Mouse (Mus musculus) stomach, embryonic 14.5 days (tissue): Measurements from ENCODE around the gene Cdc34b. TPM values are rescaled to one million over a fixed set of nuclear protein-coding genes. Genes with fewer than 3 reads are reported as not detected.

Experiments used
- ATAC-seq: fragments of 200-750 bp; cut with Nextera tagmentation; 2 replicates; pipeline ENCODE4 v1.8.0; 2017; ENCODE audit warnings: low read depth, moderate TSS enrichment; ENCODE audit not compliant: insufficient number of reproducible peaks, insufficient read depth, low FRiP score
- H3K27ac ChIP-seq: fragments of 300-500 bp; sonication (generic); 2 replicates; pipeline ENCODE4 v1.5.1; 2014; ENCODE audit warnings: mild to moderate bottlenecking, low read length, moderate library complexity, mixed read lengths
- H3K27me3 ChIP-seq: fragments of 300-500 bp; sonication (generic); 2 replicates; pipeline ENCODE4 v1.6.1; 2014; ENCODE audit warnings: low read length, control low read depth, mixed read lengths; ENCODE audit not compliant: control insufficient read depth, insufficient read depth
- H3K36me3 ChIP-seq: fragments of 300-500 bp; sonication (generic); 2 replicates; pipeline ENCODE4 v1.6.1; 2014; ENCODE audit warnings: mild to moderate bottlenecking, control low read depth, low read length, moderate library complexity, mixed read lengths; ENCODE audit not compliant: control insufficient read depth, insufficient read depth
- H3K4me1 ChIP-seq: fragments of 300-500 bp; sonication (generic); 2 replicates; pipeline ENCODE4 v1.6.1; 2014; ENCODE audit warnings: low read length, control low read depth, mixed read lengths; ENCODE audit not compliant: control insufficient read depth, insufficient read depth
- H3K4me2 ChIP-seq: fragments of 300-500 bp; sonication (generic); replicated peaks from 2 replicates; pipeline ENCODE4 v1.6.1; 2014; ENCODE audit warnings: low read depth, low read length, control low read depth
- H3K4me3 ChIP-seq: fragments of 300-500 bp; sonication (generic); 2 replicates; pipeline ENCODE4 v1.5.1; 2014; ENCODE audit warnings: low read depth, low read length, control low read depth
- H3K9ac ChIP-seq: fragments of 300-500 bp; sonication (generic); replicated peaks from 2 replicates; pipeline ENCODE4 v1.6.1; 2014; ENCODE audit warnings: low read depth, mild to moderate bottlenecking, control low read depth, low read length, moderate library complexity, mixed read lengths
- H3K9me3 ChIP-seq: fragments of 300-500 bp; sonication (generic); 2 replicates; pipeline ENCODE4 v1.6.1; 2016; ENCODE audit warnings: low read depth, low read length, control low read depth; ENCODE audit not compliant: control insufficient read depth
- WGBS: fragments of 180-500 bp; shearing (Covaris S2); extraction: QIAGEN DNeasy Blood & Tissue Kit; methylation state at CpG from one replicate; pipeline ENCODE4 v1.1.7; 2014; 5-methylcytosine and 5-hydroxymethylcytosine counted together
- polyA plus RNA-seq: library from polyadenylated mRNA; unstranded; fragments of >200 nt; fragmentation: Nextera tagmentation; extraction: Ambion mirVana; gene quantifications from 2 replicates; pipeline ENCODE4 v1.2.1, GENCODE M21; 2014

The Cdc34b gene
- polyA plus RNA-seq, 1 experiment from 2014 or later: not detected

DNA sequence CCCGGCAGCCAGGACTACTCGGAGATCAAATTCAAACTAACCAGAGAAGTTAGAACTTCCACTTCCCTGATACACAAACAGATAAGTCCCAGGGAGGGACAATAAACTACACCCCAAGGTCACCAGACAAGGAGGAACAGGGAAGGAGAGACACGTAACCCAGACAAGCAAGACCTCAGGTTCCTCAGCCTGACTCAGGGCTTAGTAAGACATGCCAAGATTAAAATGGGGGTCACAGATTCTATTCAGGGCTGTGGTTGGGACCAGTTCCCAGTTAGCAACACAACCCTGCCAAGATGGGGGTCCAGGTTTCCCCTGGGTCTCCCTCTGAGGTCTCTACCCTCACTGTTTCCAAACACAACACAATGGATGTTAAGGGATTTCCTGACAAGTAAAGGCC lies 18.8 kb downstream of the Cdc34b start:
- no peaks in the 10 kb centered on the region for H3K4me1 ChIP-seq
- no peak overlapping the region for H3K4me2 ChIP-seq
- no peaks in the 10 kb centered on the region for H3K9me3 ChIP-seq
- no peak overlapping the region for H3K4me3 ChIP-seq
- H3K9ac ChIP-seq: no peak overlapping the region
- H3K27ac ChIP-seq: no peak overlapping the region
- no peaks in the 10 kb centered on the region for H3K36me3 ChIP-seq
- WGBS: 51% methylated on average over 3 of the region's 3 CpGs
- no peaks in the 10 kb centered on the region for H3K27me3 ChIP-seq
- ATAC-seq: no peak

DNA sequence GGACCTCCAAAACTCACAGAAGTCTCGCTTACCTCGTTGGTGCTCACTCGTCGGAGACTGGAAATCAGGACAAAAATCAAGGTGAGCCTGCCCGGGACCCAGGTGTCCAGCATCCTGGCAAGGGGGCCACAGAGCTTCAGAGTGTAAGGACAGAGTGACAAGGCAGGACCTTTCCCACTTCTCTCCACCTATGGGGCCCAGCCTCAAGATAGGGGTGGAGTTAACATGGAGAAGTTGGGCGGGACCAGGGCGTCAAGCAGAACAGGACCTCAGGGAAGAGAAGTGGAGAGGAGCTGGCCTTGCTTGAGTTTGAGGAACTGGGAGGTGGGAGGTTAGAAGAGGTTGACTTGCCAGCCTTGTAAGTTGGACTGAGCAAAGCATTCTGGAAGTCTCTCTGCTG lies 19.2 kb downstream of the Cdc34b start:
- Histone ChIP-seq H3K27me3 (no peaks in the 10 kb centered on the region), H3K36me3 (no peaks in the 10 kb centered on the region), H3K9me3 (no peaks in the 10 kb centered on the region), H3K9ac (no peak overlapping the region), H3K4me3 (no peak overlapping the region), H3K4me2 (no peak overlapping the region), H3K27ac (no peak overlapping the region), H3K4me1 (no peaks in the 10 kb centered on the region)
- 75% methylated on average over 7 of the region's 7 CpGs for WGBS
- ATAC-seq: no peak

DNA sequence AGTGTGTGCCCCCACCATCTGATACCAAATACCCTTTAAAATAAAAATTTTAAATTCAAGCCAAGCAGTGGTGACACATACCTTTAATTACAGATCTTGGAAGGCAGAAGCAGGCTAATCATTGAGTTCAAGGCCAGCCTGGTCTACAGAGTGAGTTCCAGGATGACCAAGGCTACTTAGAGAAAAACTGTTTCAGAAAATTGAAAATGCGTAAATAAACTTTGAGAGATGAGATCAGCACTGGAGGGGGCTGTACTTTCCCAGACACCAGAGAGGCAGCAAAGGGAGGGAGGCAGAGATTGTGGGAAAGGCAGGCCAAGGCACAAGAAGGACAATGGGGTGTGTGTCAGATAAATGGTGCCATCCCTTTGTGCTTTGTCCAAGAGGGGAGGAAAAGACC lies 20.7 kb downstream of the Cdc34b start:
- Histone ChIP-seq H3K36me3 (no peaks in the 10 kb centered on the region), H3K4me3 (no peak overlapping the region), H3K9ac (no peak overlapping the region), H3K4me1 (no peaks in the 10 kb centered on the region), H3K4me2 (no peak overlapping the region), H3K9me3 (no peaks in the 10 kb centered on the region), H3K27me3 (no peaks in the 10 kb centered on the region), H3K27ac (no peak overlapping the region)
- 92% methylated on average over 1 of the region's 1 CpGs for WGBS
- no peak for ATAC-seq

DNA sequence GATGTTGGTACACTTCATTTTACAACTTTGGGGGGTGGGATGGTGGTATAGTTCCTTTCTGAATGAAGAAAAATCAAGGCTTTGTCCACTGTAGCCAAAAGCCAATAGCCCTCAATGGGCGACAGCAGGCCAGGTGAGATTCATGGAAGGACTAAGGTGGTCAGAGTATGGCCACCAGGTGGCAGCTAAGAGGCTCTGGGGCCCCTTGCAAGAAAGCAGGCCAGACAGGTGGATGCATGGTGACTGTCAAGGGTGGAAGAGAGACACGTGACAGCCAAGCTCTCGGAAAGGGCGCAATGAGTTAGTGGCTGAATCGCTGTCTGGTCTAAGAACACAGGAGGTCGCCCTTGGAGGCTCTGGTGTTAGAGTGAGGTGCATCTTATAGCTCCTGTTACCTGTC lies 21.2 kb downstream of the Cdc34b start:
- H3K9me3 ChIP-seq: no peaks in the 10 kb centered on the region
- H3K27me3 ChIP-seq: no peaks in the 10 kb centered on the region
- H3K4me1 ChIP-seq: no peaks in the 10 kb centered on the region
- H3K9ac ChIP-seq: no peak overlapping the region
- 37% methylated on average over 6 of the region's 6 CpGs for WGBS
- no peak for ATAC-seq
- no peaks in the 10 kb centered on the region for H3K36me3 ChIP-seq
- H3K27ac ChIP-seq: no peak overlapping the region
- H3K4me2 ChIP-seq: no peak overlapping the region
- H3K4me3 ChIP-seq: no peak overlapping the region

DNA sequence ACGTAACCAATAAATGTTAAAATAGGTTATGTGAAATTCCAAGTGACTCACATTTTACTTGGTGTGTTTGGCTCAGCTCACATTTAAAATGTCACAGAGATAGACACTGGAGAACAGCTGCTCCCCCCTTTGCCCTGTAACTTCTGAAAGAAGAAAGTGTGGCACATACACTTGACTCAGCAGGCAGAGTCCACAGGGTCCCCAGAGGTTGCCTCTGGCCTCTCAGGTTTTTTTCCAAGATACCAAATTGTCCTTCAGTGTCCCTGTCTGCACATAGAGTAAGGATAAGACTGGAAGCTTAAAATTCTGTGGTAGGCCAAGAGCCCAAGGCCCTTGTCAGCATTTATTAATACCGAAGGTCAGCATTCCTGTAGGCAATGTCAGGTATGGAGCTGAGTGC lies 25.7 kb downstream of the Cdc34b start:
- Histone ChIP-seq H3K36me3 (no peaks in the 10 kb centered on the region), H3K27ac (no peak overlapping the region), H3K27me3 (no peaks in the 10 kb centered on the region), H3K4me1 (no peaks in the 10 kb centered on the region), H3K9ac (no peak overlapping the region), H3K4me3 (no peak overlapping the region), H3K4me2 (no peak overlapping the region), H3K9me3 (0 out of 2 replicates have a peak, but pooled peaks cover 3% of the 10 kb centered on the region)
- 91% methylated on average over 2 of the region's 2 CpGs for WGBS
- ATAC-seq: no peak

DNA sequence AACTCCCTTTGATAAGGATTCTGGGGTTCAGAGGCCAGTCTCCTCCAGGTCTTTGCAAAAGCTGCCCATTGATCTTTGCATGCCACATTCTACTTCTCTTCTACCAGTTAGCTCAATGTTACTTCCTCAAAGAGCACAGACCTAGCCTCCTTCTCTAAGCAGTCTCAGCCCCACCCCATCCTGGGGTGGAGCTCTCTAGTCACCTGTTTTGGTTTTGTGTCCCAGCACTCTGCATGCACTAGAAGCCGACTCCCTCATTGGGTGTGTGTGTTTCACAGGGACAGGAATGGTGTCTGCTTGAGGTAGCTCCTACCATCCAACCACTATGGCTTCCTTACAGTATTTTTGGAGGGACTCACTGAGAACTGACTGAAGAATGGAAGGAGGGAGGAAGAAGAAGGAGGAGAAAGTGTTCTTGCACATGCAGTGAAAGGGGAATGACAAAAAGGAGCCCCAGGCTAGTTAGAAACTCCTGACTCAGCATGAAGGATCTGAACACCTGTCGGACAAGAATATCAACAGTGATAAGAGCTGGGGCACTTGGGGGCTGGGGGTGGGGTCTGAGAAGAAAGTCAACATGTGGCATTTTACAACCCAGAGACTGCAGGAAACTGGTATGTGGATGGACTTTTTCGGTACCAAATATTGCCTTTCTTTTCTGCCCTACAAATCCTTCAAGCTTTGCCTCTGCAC lies 30.9 kb downstream of the Cdc34b start:
- Histone ChIP-seq H3K9me3 (0 out of 2 replicates have a peak, but pooled peaks cover 3% of the 10 kb centered on the region), H3K36me3 (no peaks in the 10 kb centered on the region), H3K4me1 (no peaks in the 10 kb centered on the region), H3K27me3 (no peaks in the 10 kb centered on the region), H3K9ac (no peak overlapping the region), H3K4me3 (no peak overlapping the region), H3K4me2 (no peak overlapping the region), H3K27ac (no peak overlapping the region)
- no peak for ATAC-seq
- 55% methylated on average over 3 of the region's 3 CpGs for WGBS

DNA sequence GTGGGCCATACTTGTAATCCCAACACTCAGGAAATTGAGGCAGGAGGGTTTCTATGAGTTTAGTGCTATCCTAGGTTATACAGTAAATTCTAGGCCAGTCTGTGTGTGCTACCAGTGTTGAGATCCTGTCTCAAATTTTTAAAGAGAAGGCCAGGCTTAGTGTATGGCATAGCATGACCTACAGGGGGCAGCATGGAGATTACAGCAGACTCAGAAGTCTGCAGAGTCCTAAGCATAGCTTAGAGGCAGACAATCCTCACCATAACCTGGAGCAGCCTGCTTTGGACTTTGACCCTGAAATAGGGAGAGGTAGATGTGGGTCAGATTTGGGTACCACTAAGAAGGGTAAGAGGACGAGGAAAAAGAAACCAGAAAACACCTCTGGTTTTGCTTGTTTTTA lies 32.3 kb downstream of the Cdc34b start:
- H3K9ac ChIP-seq: no peak overlapping the region
- 56% methylated on average over 1 of the region's 1 CpGs for WGBS
- no peaks in the 10 kb centered on the region for H3K36me3 ChIP-seq
- 0 out of 2 replicates have a peak, but pooled peaks cover 3% of the 10 kb centered on the region for H3K9me3 ChIP-seq
- H3K27me3 ChIP-seq: no peaks in the 10 kb centered on the region
- H3K4me3 ChIP-seq: no peak overlapping the region
- ATAC-seq: 0 out of 2 replicates have a peak, but pooled peaks have one; percentile 23
- H3K27ac ChIP-seq: no peak overlapping the region
- no peak overlapping the region for H3K4me2 ChIP-seq
- H3K4me1 ChIP-seq: no peaks in the 10 kb centered on the region

DNA sequence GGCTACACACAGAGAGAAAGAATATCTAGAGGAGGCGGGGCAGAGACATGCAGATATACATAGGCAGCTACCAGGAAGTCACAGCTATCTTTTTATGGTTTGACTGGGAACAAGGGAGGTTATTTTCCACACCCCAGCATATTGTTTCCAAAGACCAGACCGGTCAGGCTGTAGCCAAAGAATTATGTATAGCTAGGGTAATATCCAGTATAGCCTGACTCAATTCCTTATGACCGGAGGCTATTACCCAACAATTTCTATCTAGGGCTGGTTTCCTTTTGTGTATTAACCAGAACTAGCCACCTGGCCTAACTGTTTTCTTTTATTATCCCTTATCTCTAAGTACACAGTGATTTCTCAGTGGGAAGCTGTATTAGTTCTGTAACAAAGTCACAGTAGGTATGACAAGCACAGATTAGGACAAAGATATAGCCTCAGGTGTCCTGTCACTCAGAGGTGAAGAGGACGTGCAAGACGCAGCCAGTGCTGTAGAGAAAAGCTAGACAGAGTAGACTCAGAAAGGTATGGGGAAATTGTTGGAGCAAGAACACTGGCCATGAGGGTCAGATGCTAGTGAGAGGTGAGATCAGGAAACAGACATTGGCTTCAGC lies 33.4 kb downstream of the Cdc34b start:
- H3K27ac ChIP-seq: no peak overlapping the region
- no peaks in the 10 kb centered on the region for H3K36me3 ChIP-seq
- no peaks in the 10 kb centered on the region for H3K27me3 ChIP-seq
- 0 out of 2 replicates have a peak, but pooled peaks cover 3% of the 10 kb centered on the region for H3K9me3 ChIP-seq
- no peak for ATAC-seq
- 77% methylated on average over 5 of the region's 5 CpGs for WGBS
- no peaks in the 10 kb centered on the region for H3K4me1 ChIP-seq
- H3K4me3 ChIP-seq: no peak overlapping the region
- no peak overlapping the region for H3K9ac ChIP-seq
- H3K4me2 ChIP-seq: no peak overlapping the region

DNA sequence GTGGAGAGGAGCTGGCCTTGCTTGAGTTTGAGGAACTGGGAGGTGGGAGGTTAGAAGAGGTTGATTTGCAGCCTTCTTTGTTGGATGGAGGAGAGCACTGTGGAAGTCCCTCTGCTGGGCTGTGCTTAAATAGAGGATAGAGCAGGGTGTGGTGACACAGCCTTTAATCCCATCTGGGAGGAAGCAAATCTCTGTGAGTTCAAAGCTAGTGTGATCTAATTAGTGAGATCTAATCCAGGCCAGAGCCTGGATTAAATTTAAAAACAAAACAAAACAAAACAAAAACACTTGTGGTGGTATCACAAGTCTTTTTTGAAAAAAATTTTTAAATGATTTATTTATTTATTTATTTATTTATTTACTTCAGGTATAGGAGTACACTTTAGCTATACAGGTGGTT lies 41.0 kb downstream of the Cdc34b start, which contains the start of gene Tmem92:
Gene Tmem92 (minus strand): TSS at position 101 of the 400 bp plus-strand sequence.
- H3K27ac ChIP-seq: no peak within 1 kb of the TSS
- H3K9me3 ChIP-seq: no peaks in the 10 kb centered on the region
- no peak within 1 kb of the TSS for H3K4me2 ChIP-seq
- H3K9ac ChIP-seq: no peak within 1 kb of the TSS
- H3K36me3 ChIP-seq: no peaks in the 10 kb centered on the region
- H3K4me1 ChIP-seq: no peaks in the 10 kb centered on the region
- no peak for ATAC-seq
- H3K27me3 ChIP-seq: no peaks in the 10 kb centered on the region
- no peak within 1 kb of the TSS for H3K4me3 ChIP-seq
